Mouse (Mus musculus) E14TG2a.4 (cell line): Measurements from ENCODE around the gene Dnajc11.

Experiments used
- H3K27me3 ChIP-seq: 2 replicates; pipeline ENCODE4 v1.6.1; 2014; ENCODE audit warnings: low read length, control low read depth; ENCODE audit not compliant: insufficient read depth
- H3K36me3 ChIP-seq: 2 replicates; pipeline ENCODE4 v1.6.1; 2014; ENCODE audit warnings: low read length, control low read depth; ENCODE audit not compliant: insufficient read depth
- H3K4me1 ChIP-seq: replicated peaks from 2 replicates; pipeline ENCODE4 v1.6.1; 2014; ENCODE audit warnings: low read depth, low read length, control low read depth
- H3K4me3 ChIP-seq: replicated peaks from 2 replicates; pipeline ENCODE4 v1.5.1; 2014; ENCODE audit warnings: mild to moderate bottlenecking, low read length
- H3K9me3 ChIP-seq: 2 replicates; pipeline ENCODE4 v1.6.1; 2014; ENCODE audit warnings: low read length, control low read depth
- CTCF ChIP-seq: conservative IDR thresholded peaks from 2 replicates; pipeline ENCODE4 v1.5.1; 2014; ENCODE audit warnings: low read length
- NANOG ChIP-seq: IDR thresholded peaks from 2 replicates; pipeline ENCODE4 v1.6.1; 2014; ENCODE audit warnings: borderline replicate concordance, low read length, mixed read lengths
- POU5F1 ChIP-seq: IDR thresholded peaks from 2 replicates; pipeline ENCODE4 v1.6.1; 2014; ENCODE audit warnings: low read length, borderline replicate concordance

Gene Dnajc11

GRCm38 (mm10) chr4:151986650-151987049 lies 53.2 kb downstream of the Dnajc11 start:
- TF ChIP-seq POU5F1 (no peak), NANOG (no peak), CTCF (no peak)
- Histone ChIP-seq H3K9me3 (no peaks in the 10 kb centered on the region), H3K36me3 (peaks cover 58% of the 10 kb centered on the region), H3K4me1 (peaks cover 89% of the 10 kb centered on the region), H3K4me3 (peak overlapping the region; percentile 32; the same call in 1 of the 2 replicates), H3K27me3 (no peaks in the 10 kb centered on the region)

- no peaks in the 10 kb centered on the region for H3K27me3 ChIP-seq
- H3K4me3 ChIP-seq = peak overlapping the region; percentile 91
- peaks cover 58% of the 10 kb centered on the region for H3K36me3 ChIP-seq
- no peak for TF ChIP-seq CTCF
- no peak for TF ChIP-seq NANOG
- TF ChIP-seq POU5F1 = no peak
- H3K4me1 ChIP-seq = peaks cover 89% of the 10 kb centered on the region
- H3K9me3 ChIP-seq = no peaks in the 10 kb centered on the region
Observed at GRCm38 (mm10) chr4:151988014-151988341, 54.5 kb downstream of the Dnajc11 start.

GRCm38 (mm10) chr4:151988342-151989109 lies 55.0 kb downstream of the Dnajc11 start, which contains the start of gene Thap3:
TSS of gene Thap3 (minus strand) at chr4:151988997.
- no peak for TF ChIP-seq POU5F1
- TF ChIP-seq NANOG = no peak
- no peak for TF ChIP-seq CTCF
- H3K4me3 ChIP-seq = peak within 1 kb of the TSS; percentile 91
- no peaks in the 10 kb centered on the region for H3K9me3 ChIP-seq
- H3K27me3 ChIP-seq = peaks cover 5% of the 10 kb centered on the region
- H3K4me1 ChIP-seq = peaks cover 89% of the 10 kb centered on the region
- H3K36me3 ChIP-seq = peaks cover 58% of the 10 kb centered on the region

GRCm38 (mm10) chr4:151989110-151989488 lies 55.6 kb downstream of the Dnajc11 start:
- H3K4me3 ChIP-seq = peak overlapping the region; percentile 91
- peaks cover 89% of the 10 kb centered on the region for H3K4me1 ChIP-seq
- H3K9me3 ChIP-seq = no peaks in the 10 kb centered on the region
- peaks cover 59% of the 10 kb centered on the region for H3K36me3 ChIP-seq
- H3K27me3 ChIP-seq = peaks cover 10% of the 10 kb centered on the region
- no peak for TF ChIP-seq NANOG
- TF ChIP-seq POU5F1 = no peak
- TF ChIP-seq CTCF = no peak

GRCm38 (mm10) chr4:151992091-151992490 lies 58.6 kb downstream of the Dnajc11 start:
- no peak overlapping the region for H3K4me3 ChIP-seq
- H3K9me3 ChIP-seq = no peaks in the 10 kb centered on the region
- peaks cover 50% of the 10 kb centered on the region for H3K36me3 ChIP-seq
- H3K27me3 ChIP-seq = peaks cover 23% of the 10 kb centered on the region
- no peak for TF ChIP-seq POU5F1
- no peak for TF ChIP-seq CTCF
- no peak for TF ChIP-seq NANOG
- H3K4me1 ChIP-seq = peaks cover 74% of the 10 kb centered on the region

- TF ChIP-seq NANOG (no peak), POU5F1 (no peak), CTCF (no peak)
- H3K9me3 ChIP-seq = no peaks in the 10 kb centered on the region
- peaks cover 50% of the 10 kb centered on the region for H3K36me3 ChIP-seq
Observed at GRCm38 (mm10) chr4:151993035-151993434, 59.5 kb downstream of the Dnajc11 start.

GRCm38 (mm10) chr4:151994228-151995171 lies 61.0 kb downstream of the Dnajc11 start:
- H3K4me1 ChIP-seq = peaks cover 77% of the 10 kb centered on the region
- H3K36me3 ChIP-seq = peaks cover 45% of the 10 kb centered on the region
- H3K27me3 ChIP-seq = peaks cover 38% of the 10 kb centered on the region
- no peaks in the 10 kb centered on the region for H3K9me3 ChIP-seq
- TF ChIP-seq CTCF (no peak), NANOG (no peak), POU5F1 (no peak)
- peak overlapping the region; percentile 97 for H3K4me3 ChIP-seq

More at GRCm38 (mm10) chr4:151993035-151993434, 59.5 kb downstream of the Dnajc11 start:
- peaks cover 33% of the 10 kb centered on the region for H3K27me3 ChIP-seq
- H3K4me3 ChIP-seq = no peak overlapping the region
- peaks cover 75% of the 10 kb centered on the region for H3K4me1 ChIP-seq

GRCm38 (mm10) chr4:151995371-151996172 lies 62.1 kb downstream of the Dnajc11 start:
- Histone ChIP-seq H3K36me3 (peaks cover 34% of the 10 kb centered on the region), H3K4me1 (peaks cover 77% of the 10 kb centered on the region), H3K27me3 (peaks cover 38% of the 10 kb centered on the region), H3K9me3 (no peaks in the 10 kb centered on the region), H3K4me3 (peak overlapping the region; percentile 97)
- TF ChIP-seq POU5F1 = no peak
- TF ChIP-seq CTCF = no peak
